Mouse (Mus musculus) liver, embryonic 15.5 days (tissue): ENCODE results near the gene Dbn1. TPM values are rescaled to one million over a fixed set of nuclear protein-coding genes. Genes with fewer than 3 reads are reported as not detected.
A peak's percentile ranks its signal among the peaks of the same experiment; 100 is the strongest.

Experiments used
- ATAC-seq: fragments of 200-750 bp; cut with Nextera tagmentation; 2 replicates; pipeline ENCODE4 v1.8.0; 2017; ENCODE audit warnings: moderate number of reproducible peaks, mild to moderate bottlenecking, moderate library complexity; ENCODE audit not compliant: insufficient read depth
- H3K27ac ChIP-seq: fragments of 300-500 bp; sonication (generic); replicated peaks from 2 replicates; pipeline ENCODE4 v1.5.1; 2015; ENCODE audit warnings: mild to moderate bottlenecking, inconsistent platforms
- H3K27me3 ChIP-seq: fragments of 300-500 bp; sonication (generic); 2 replicates; pipeline ENCODE4 v1.6.1; 2015; ENCODE audit warnings: mild to moderate bottlenecking, inconsistent platforms
- H3K36me3 ChIP-seq: fragments of 300-500 bp; sonication (generic); replicated peaks from 2 replicates; pipeline ENCODE4 v1.6.1; 2015; ENCODE audit warnings: moderate library complexity, mild to moderate bottlenecking, inconsistent platforms
- H3K4me1 ChIP-seq: fragments of 300-500 bp; sonication (generic); replicated peaks from 2 replicates; pipeline ENCODE4 v1.6.1; 2015; ENCODE audit warnings: inconsistent platforms
- H3K4me2 ChIP-seq: fragments of 300-500 bp; sonication (generic); 2 replicates; pipeline ENCODE4 v1.6.1; 2015; ENCODE audit warnings: moderate library complexity, mild to moderate bottlenecking, inconsistent platforms
- H3K4me3 ChIP-seq: fragments of 300-500 bp; sonication (generic); replicated peaks from 2 replicates; pipeline ENCODE4 v1.5.1; 2015; ENCODE audit warnings: mild to moderate bottlenecking, inconsistent platforms
- H3K9ac ChIP-seq: fragments of 300-500 bp; sonication (generic); 2 replicates; pipeline ENCODE4 v1.6.1; 2015; ENCODE audit warnings: moderate library complexity, mild to moderate bottlenecking, inconsistent platforms
- H3K9me3 ChIP-seq: fragments of 300-500 bp; sonication (generic); replicated peaks from 2 replicates; pipeline ENCODE4 v1.6.1; 2016; ENCODE audit warnings: inconsistent platforms
- WGBS: fragments of 180-500 bp; shearing (Covaris S2); methylation state at CpG from one replicate; pipeline ENCODE4 v1.1.7; 2015; ENCODE audit warnings: mixed read lengths; ENCODE audit not compliant: insufficient replicate concordance; 5-methylcytosine and 5-hydroxymethylcytosine counted together
- polyA plus RNA-seq: library from polyadenylated mRNA; unstranded; fragments of >200 nt; fragmentation: Nextera tagmentation; extraction: Ambion mirVana; gene quantifications from 2 replicates; pipeline ENCODE4 v1.2.1, GENCODE M21; 2015

Dbn1 gene
- polyA plus RNA-seq, 1 experiment from 2014 or later: 7.6 TPM

DNA sequence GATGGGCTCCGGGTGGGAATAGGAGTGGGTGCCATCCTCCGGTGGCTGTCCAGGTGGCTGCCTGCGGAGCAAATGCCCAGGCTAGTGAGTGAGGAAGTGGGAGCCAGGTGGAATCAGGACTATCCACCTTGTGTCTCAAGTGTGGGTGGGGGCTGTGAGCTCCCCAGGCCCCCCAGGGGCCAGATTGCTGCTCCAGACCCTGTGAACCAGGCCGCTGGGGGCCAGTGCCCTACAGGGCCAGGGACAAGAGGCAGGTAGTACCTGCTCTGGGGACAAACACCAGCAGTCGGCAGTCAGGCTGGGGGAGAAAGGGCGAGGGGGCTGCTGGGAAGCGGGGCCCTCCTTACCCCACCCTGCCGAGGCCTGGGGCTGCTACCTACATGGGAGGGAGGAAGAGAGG lies 11.7 kb downstream of the Dbn1 start:
- peaks cover 26% of the 10 kb centered on the region for H3K4me1 ChIP-seq
- H3K4me2 ChIP-seq: no peak overlapping the region
- no peak overlapping the region for H3K9ac ChIP-seq
- no peaks in the 10 kb centered on the region for H3K9me3 ChIP-seq
- WGBS: 80% methylated on average over 8 of the region's 8 CpGs
- no peak overlapping the region for H3K4me3 ChIP-seq
- no peaks in the 10 kb centered on the region for H3K36me3 ChIP-seq
- no peak for ATAC-seq
- peaks cover 56% of the 10 kb centered on the region for H3K27me3 ChIP-seq
- no peak overlapping the region for H3K27ac ChIP-seq

DNA sequence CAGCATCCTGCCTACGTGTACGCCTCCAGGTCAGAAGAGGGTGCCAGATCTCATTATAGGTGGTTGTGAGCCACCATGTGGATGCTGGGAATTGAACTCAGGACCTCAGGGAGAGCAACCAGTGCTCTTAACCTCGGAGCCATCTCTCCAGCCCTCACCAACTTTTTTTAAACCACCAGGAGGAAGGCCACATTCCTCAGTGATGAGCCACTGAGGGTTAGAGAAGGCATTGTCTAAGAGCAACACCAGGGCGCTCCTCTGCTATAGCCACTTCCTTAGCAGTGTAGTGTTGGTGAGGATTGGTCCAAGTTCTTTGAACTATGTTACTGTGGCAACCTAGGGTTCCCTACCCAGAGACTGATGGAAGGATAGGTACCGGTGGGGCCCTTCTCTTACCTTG lies 12.2 kb downstream of the Dbn1 start:
- ATAC-seq: no peak
- no peak overlapping the region for H3K9ac ChIP-seq
- no peak overlapping the region for H3K4me2 ChIP-seq
- no peaks in the 10 kb centered on the region for H3K36me3 ChIP-seq
- WGBS: 68% methylated on average over 5 of the region's 5 CpGs
- H3K27ac ChIP-seq: no peak overlapping the region
- H3K4me3 ChIP-seq: no peak overlapping the region
- peaks cover 61% of the 10 kb centered on the region for H3K27me3 ChIP-seq
- peaks cover 31% of the 10 kb centered on the region for H3K4me1 ChIP-seq
- H3K9me3 ChIP-seq: no peaks in the 10 kb centered on the region

DNA sequence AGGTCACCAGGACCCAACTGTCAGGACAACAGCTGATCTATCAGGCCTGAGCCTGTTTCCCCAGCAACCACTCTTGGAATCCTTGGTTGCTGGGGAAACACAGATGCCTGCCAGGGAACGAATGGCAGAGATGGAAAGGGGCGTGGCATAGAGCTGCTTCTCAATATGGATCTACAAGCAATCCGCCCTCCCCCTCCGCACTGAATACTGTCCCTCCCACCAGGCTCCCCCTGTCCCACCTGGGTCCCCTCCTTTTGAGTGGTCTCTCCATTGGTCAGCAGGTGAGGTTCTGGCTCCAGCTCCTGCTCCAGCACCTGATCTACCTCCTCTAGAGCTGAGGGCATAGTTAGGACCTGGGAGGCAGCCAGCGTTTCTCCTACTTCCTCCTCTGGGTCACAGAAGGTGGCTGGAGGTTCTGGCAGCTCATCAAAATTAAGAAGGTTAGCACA lies 13.3 kb downstream of the Dbn1 start:
- Histone ChIP-seq H3K27ac (no peak overlapping the region), H3K27me3 (peaks cover 72% of the 10 kb centered on the region), H3K4me2 (no peak overlapping the region), H3K9ac (no peak overlapping the region), H3K9me3 (no peaks in the 10 kb centered on the region), H3K36me3 (no peaks in the 10 kb centered on the region), H3K4me1 (peaks cover 31% of the 10 kb centered on the region), H3K4me3 (no peak overlapping the region)
- WGBS: 44% methylated on average over 5 of the region's 5 CpGs
- no peak for ATAC-seq

DNA sequence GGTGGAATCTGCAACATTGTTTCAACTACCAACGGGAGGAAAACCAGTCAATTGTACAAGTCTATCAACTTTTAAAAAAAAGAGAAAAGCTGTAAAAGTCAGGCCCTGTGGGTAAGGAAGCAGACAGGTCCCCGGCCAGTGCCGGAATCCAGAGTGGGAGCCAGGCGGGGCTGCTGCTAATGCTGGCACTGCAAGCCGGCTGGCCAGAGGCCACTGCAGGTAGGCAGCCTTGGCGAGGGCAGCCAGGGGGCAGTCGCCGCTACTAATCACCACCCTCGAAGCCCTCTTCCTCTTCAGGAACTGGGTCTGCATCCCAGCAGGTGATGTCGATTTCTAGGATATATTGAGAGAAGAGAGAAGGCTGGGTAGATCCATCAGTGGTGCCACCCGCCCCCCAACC lies 13.9 kb downstream of the Dbn1 start:
- 54% methylated on average over 11 of the region's 11 CpGs for WGBS
- peaks cover 78% of the 10 kb centered on the region for H3K27me3 ChIP-seq
- H3K27ac ChIP-seq: no peak overlapping the region
- H3K9me3 ChIP-seq: no peaks in the 10 kb centered on the region
- H3K4me2 ChIP-seq: no peak overlapping the region
- H3K4me1 ChIP-seq: peaks cover 30% of the 10 kb centered on the region
- no peak overlapping the region for H3K4me3 ChIP-seq
- no peak overlapping the region for H3K9ac ChIP-seq
- ATAC-seq: no peak
- no peaks in the 10 kb centered on the region for H3K36me3 ChIP-seq

DNA sequence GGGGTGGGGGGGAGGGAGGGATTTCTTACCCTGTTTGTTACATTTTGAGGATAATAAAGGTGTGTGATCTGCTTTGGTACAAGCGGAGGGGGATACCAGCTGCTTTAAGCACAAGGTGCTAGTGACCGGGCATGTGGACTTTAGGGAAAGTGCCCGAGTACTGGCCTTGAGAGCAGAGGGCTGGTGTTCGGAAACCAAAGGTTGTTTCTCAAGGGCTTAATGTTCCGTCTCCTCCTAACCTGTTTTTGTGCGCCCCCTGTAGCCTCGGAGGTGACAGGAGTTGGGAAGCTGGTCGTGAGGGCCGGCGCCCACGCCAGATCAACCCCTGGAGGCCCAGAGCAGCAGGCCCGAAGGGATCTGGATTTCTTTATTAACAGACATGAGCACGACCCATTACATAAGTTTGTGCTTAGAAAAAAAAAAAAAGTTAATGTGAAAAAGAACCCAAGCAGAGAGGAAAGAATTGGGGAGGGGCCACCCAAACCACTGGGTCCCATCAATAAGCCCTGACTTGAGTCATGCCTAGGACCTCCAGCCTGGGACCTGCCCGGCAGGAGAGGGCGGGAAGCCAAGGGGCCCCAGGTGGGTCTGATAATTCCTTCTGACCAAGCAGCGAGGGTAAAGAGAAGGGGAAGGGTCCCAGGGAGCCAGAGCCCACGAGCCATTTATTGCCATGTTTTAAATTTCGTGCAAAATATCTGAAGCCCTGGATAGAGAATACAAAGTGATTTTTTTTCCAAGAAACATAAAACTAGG lies 14.7 kb downstream of the Dbn1 start:
- H3K4me1 ChIP-seq: peaks cover 27% of the 10 kb centered on the region
- no peak overlapping the region for H3K9ac ChIP-seq
- 17% methylated on average over 18 of the region's 18 CpGs for WGBS
- H3K27ac ChIP-seq: no peak overlapping the region
- no peaks in the 10 kb centered on the region for H3K9me3 ChIP-seq
- no peak for ATAC-seq
- peak overlapping the region; percentile 59 for H3K4me3 ChIP-seq
- H3K27me3 ChIP-seq: peaks cover 86% of the 10 kb centered on the region
- peak overlapping the region; percentile 91 for H3K4me2 ChIP-seq
- no peaks in the 10 kb centered on the region for H3K36me3 ChIP-seq

DNA sequence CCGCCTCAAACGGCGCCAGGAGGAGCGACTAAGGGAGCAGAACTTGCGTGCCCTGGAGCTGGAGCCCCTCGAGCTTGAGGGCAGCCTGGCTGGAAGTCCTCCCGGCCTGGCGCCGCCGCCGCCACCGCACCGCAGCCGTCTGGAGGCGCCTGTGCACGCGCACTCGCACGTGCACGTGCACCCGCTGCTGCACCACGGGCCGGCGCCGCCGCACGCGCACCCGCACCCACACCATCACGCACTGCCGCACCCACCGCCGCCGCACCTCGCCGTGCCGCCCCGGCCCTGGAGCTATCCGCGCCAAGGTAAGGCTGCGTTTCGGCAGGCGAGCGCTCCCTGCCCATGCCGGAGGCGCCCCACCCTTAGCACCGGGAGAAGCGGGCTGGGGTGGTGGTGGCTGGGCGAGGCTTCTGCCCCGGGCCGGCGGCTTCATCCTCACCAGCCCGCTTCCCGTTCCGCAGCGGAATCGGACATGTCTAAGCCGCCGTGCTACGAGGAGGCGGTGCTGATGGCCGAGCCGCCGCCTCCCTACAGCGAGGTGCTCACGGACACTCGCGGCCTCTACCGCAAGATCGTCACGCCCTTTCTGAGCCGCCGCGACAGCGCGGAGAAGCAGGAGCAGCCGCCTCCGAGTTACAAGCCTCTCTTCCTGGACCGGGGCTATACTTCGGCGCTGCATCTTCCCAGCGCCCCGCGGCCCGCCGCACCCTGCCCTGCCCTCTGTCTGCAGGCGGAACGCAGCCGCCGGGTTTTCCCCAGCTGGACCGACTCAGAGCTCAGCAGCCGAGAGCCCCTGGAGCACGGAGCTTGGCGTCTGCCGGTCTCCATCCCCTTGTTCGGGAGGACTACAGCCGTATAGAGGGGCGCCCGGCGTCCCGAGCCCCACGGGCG lies 15.5 kb downstream of the Dbn1 start:
- no peaks in the 10 kb centered on the region for H3K9me3 ChIP-seq
- H3K36me3 ChIP-seq: no peaks in the 10 kb centered on the region
- no peak overlapping the region for H3K27ac ChIP-seq
- ATAC-seq: 0 out of 2 replicates have a peak, but pooled peaks have one; percentile 15
- H3K4me2 ChIP-seq: peak overlapping the region; percentile 91
- peaks cover 27% of the 10 kb centered on the region for H3K4me1 ChIP-seq
- WGBS: under 1% methylated on average over 102 of the region's 103 CpGs
- peaks cover 94% of the 10 kb centered on the region for H3K27me3 ChIP-seq
- peak overlapping the region; percentile 46; the same call in 1 of the 2 replicates for H3K9ac ChIP-seq
- peak overlapping the region; percentile 59 for H3K4me3 ChIP-seq

DNA sequence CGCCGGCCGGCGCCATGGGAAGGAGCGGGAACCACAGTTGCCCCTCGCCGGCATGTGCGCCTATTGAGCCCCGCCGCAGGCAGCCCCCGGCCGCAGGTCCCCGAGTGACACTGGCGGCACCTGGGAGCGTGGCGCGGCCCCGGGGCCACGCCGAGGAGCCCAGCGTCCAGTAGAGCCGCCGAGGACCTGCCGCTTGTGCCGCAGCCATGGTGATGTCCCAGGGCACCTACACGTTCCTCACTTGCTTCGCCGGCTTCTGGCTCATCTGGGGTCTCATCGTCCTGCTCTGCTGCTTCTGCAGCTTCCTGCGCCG lies 16.1 kb downstream of the Dbn1 start:
- ATAC-seq: 0 out of 2 replicates have a peak, but pooled peaks have one; percentile 10
- WGBS: under 1% methylated on average over 31 of the region's 31 CpGs
- peaks cover 100% of the 10 kb centered on the region for H3K27me3 ChIP-seq
- H3K27ac ChIP-seq: no peak overlapping the region
- no peaks in the 10 kb centered on the region for H3K36me3 ChIP-seq
- no peaks in the 10 kb centered on the region for H3K9me3 ChIP-seq
- H3K4me1 ChIP-seq: peaks cover 27% of the 10 kb centered on the region
- peak overlapping the region; percentile 59 for H3K4me3 ChIP-seq
- peak overlapping the region; percentile 91 for H3K4me2 ChIP-seq
- H3K9ac ChIP-seq: peak overlapping the region; percentile 46; the same call in 1 of the 2 replicates

DNA sequence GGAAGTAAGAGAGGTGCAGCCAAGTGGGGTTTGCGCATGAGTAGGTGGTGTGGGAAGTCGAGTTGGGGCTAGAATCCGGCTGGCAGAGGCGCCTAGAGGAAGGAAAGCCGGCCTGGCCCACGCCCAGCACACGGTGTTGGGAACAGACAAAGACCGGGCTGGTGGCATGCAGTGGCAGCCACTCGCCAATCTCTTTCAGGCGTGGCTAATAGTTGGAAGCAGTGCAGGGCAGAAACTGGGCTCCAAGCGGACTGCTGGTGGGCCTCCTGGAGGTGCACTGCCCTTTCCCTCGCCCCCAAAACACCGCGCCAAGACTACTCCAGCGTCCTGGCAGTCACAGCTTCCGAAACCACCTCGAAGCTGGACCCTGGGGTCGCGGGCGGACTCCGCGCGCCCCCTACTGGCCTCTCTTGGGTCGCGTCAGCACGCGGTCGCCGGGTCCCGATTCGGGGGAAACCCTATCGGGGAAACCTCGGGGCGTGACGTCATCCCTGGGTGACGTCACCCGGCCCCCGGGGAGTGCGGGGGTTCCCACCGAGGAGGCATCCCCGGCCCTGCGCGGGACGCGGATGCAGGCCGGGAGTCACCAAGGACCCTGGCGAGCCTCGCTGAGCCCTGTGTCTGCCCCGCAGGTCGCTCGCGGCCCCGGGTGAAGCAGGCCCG lies 16.6 kb downstream of the Dbn1 start:
- no peaks in the 10 kb centered on the region for H3K9me3 ChIP-seq
- peak overlapping the region; percentile 91 for H3K4me2 ChIP-seq
- peak; percentile 52 for ATAC-seq
- no peak overlapping the region for H3K27ac ChIP-seq
- WGBS: under 1% methylated on average over 54 of the region's 54 CpGs
- H3K9ac ChIP-seq: peak overlapping the region; percentile 46; the same call in 1 of the 2 replicates
- no peaks in the 10 kb centered on the region for H3K36me3 ChIP-seq
- H3K4me3 ChIP-seq: peak overlapping the region; percentile 59
- peaks cover 27% of the 10 kb centered on the region for H3K4me1 ChIP-seq
- peaks cover 100% of the 10 kb centered on the region for H3K27me3 ChIP-seq

DNA sequence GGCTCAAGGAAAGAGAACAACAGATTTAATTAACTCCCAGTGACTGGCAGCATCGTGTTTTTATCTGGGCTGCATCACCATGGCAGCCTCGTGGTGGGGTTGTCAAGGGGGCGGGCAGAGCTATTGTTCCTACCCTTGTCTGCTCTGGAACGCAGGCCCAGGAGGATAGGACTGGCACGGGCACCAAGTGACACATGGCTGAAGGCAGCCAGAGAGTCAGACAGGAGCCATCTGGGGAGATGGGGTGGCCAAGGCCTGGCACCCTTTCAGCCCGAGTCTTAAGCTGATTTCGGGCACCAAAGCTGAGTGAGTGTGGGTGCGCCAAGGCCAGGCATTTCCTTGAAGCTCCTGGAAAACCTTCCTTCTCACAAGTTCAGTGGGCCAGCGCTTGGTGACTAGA lies 17.5 kb downstream of the Dbn1 start:
- no peak overlapping the region for H3K4me3 ChIP-seq
- WGBS: 58% methylated on average over 9 of the region's 9 CpGs
- no peak for ATAC-seq
- no peak overlapping the region for H3K4me2 ChIP-seq
- peaks cover 100% of the 10 kb centered on the region for H3K27me3 ChIP-seq
- no peaks in the 10 kb centered on the region for H3K9me3 ChIP-seq
- no peak overlapping the region for H3K27ac ChIP-seq
- H3K4me1 ChIP-seq: peaks cover 27% of the 10 kb centered on the region
- no peaks in the 10 kb centered on the region for H3K36me3 ChIP-seq
- no peak overlapping the region for H3K9ac ChIP-seq

DNA sequence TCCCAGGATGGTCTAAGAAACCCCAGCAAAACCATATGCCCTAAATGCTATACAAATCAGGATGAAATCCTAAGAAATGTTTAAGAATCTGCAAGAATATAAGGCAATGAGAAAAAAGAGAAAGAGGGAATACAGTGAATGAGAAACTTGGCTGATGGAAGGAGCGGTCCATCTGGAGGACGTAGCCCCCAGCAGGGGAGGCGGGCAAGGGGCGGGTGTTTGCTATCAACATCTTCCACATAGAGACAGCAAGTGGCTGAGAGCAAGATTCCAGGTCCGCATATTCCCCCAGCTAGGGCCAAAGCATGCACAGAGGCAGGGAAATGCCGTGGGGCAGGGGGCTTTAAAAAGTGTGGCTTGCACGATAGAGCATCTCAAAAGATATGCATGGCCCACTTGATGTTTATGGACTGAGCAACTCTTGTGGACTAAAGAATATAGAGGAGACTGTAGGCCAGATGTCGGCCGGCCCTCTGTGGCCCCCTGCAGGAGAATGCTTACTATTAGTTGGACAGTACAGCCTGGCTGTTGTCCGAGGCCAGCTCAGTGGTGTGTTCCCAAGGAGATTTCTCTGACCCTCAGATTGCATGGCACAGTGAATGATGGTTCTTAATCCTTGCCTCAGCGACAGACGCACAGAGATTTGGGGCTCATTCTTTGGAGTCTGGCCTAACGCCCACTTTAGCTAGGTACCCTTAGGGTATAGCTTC lies 18.9 kb downstream of the Dbn1 start:
- Histone ChIP-seq H3K4me1 (peaks cover 39% of the 10 kb centered on the region), H3K4me3 (no peak overlapping the region), H3K27me3 (peaks cover 100% of the 10 kb centered on the region), H3K9me3 (no peaks in the 10 kb centered on the region), H3K36me3 (no peaks in the 10 kb centered on the region), H3K4me2 (no peak overlapping the region), H3K27ac (no peak overlapping the region), H3K9ac (no peak overlapping the region)
- no peak for ATAC-seq
- WGBS: 43% methylated on average over 13 of the region's 13 CpGs
